Mouse (Mus musculus) cerebellum, postnatal 36 days (tissue): ENCODE data around the gene Dpp6.

ENCODE experiments used
- DNase-seq, 2 experiments: peaks; one replicate each; pipeline ENCODE4 v3.0.0; 2021 to 2022; ENCODE audit warnings: mixed read lengths in 2 of 2

Dpp6 gene

GRCm38 (mm10) chr5:26969941-26970590, 153.1 kb downstream of the Dpp6 start:
- DNase-seq, result peak; percentile 30 to 36

GRCm38 (mm10) chr5:26973166-26973565, 156.2 kb downstream of the Dpp6 start:
- no peak for DNase-seq

DNA sequence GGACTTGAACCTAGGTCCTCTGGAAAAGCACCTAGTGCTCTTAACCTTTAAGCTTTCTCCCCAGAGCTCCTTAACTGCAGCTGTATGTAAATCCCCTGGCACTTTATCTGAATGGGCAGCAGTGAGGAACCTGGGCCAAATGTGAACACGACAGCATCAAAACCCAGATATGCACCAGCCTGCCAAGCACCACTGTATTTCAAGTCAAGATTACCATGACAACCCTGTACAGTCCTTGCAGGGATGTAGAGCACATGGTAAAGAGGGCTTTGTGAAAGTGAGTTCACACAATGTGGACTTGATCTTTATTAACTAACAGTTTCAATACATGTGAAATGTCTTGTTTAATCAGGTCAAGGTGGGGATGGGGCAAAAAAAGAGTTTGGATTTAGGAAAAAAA, 162.3 kb downstream of the Dpp6 start:
- no peak for DNase-seq

- DNase-seq, result no peak
Observed at GRCm38 (mm10) chr5:26979755-26980154, 162.8 kb downstream of the Dpp6 start.

GRCm38 (mm10) chr5:26985114-26985513, 168.1 kb downstream of the Dpp6 start:
- DNase-seq, result no peak

- no peak for DNase-seq
Observed at GRCm38 (mm10) chr5:26991587-26991986, 174.6 kb downstream of the Dpp6 start.

DNA sequence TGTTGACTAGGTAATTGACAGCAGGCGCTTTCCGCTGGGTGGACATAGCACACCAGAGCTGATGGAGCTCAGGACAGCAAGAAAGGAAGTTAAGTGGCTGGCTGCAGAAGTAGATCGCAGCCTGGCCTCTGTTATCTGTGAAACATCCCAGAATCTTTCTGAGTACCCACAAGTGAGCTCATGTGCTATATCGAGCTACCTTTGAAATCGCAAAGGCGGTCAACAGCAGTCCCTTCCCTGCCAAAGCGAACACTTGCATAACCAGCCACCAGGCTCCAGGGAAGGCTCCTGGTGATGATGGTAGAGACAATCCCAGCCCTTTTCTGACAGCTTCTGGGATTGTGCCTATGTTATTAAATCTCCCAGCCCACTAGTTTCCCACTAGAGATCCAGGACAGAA, 186.5 kb downstream of the Dpp6 start:
- no peak for DNase-seq

- DNase-seq, result peak; percentile 85
Observed at GRCm38 (mm10) chr5:27009157-27009556, 192.2 kb downstream of the Dpp6 start.

DNA sequence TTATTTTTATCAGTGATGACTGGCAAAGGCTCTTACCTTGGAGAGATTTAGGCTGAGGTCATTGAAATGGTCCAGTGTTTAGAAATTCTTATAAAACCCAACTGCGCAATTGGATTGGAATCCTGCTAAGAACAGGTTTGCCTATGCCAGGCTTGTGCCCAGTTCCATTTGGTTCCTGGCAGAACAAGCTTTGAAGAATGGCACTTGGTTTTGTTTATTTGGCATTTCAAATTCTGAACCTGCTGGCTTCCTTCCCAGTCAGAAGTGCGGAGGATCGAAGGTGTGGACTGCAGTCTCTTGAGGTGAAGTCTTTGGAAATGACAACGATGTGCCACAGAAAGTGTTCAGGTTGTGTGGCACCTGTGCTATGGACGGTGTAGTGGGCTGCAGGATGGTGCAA, 193.6 kb downstream of the Dpp6 start:
- DNase-seq, result peak; percentile 64 to 83

DNA sequence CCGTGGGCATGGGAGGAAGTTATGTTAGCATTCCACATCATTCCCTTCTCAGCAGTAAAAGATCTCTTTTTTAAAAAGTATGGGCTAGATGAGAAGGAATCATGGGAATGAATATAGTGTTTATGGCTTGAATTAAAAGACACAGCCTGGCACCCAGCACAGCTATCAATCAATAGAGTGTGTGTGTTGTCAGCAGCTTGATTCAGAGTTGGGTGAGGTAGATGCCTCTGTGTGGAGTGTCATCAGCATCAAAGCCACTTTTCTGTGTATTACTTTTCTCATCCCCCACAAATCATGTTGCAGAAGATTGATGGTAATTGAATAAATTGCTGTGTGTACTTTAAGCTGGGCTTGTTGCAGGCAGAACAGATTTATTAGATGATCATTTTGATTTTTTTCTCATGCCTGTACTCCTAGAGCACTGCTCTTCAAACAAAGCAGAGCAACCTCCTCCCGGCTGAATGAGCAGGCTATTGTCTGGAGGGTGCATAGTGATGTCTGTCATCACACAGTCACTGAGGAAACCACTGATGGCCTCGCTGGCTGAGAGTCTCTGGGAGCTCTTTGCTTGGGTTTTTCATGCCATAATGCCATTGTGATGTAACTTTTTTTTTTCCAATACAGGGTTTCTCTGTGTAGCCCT, 201.4 kb downstream of the Dpp6 start:
- DNase-seq, result no peak

DNA sequence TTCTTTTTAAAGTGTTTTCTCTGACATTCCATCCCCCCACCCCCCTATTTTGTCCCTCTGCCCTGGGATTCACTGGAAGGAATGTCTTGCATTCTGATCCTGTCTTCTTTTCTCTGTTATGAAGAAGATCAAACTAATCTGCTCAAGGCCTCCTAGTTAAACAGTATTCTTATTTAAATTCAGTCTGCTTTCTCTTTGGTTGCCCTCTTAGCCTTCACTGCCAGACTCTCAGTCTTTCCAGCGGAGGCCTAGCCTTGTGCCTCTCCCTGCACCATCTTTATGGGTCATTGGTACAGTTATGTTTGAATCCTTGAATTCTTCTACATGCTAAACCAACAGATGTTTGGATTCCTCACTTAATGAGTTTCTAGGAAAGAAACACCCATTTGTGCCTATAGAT, 211.6 kb downstream of the Dpp6 start:
- no peak for DNase-seq

- DNase-seq, result peak; percentile 22 to 42
Observed at GRCm38 (mm10) chr5:27029784-27030183, 212.8 kb downstream of the Dpp6 start.

- no peak for DNase-seq
Observed at GRCm38 (mm10) chr5:27034858-27035257, 217.9 kb downstream of the Dpp6 start.

DNA sequence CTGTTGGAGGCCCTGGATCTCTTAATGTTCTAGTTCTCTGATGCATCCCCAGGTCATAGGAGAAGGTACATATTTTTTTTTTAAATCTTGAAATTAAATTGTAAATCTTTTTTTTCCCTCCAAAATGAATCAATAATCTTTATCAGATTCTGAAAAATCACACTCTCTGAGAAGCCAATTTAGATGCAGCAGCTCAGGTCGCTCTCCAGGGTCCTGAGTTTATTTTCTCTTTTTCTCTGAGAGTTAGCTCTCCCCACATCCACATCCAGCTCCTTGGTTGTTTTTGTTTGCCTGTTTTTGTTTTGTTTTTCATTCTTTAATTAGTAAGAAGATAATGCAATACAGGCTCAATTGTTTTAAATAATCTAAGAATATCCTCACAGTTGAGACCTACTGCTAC, 218.3 kb downstream of the Dpp6 start:
- no peak for DNase-seq

DNA sequence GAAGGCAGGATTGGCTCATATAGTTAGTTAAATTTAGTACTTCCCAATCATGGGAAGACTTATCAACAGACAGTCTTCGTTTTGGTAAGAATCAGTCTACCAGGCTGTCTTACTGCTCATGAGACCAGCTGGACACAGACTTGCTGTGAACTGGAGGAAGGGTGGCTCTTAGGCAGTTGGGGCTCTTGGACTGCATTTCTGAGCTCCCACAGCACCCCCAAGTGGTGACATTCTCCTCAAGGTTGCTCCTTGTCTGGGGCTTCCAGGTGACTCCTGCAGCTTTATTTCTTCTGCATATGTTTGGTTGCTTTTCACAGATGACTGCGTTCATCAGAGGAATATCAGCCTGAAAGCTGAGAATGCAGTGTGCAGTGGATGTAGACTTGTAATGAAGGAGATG, 218.9 kb downstream of the Dpp6 start:
- peak; percentile 92 to 95 for DNase-seq

- DNase-seq, result no peak
Observed at GRCm38 (mm10) chr5:27037796-27038195, 220.8 kb downstream of the Dpp6 start.

DNA sequence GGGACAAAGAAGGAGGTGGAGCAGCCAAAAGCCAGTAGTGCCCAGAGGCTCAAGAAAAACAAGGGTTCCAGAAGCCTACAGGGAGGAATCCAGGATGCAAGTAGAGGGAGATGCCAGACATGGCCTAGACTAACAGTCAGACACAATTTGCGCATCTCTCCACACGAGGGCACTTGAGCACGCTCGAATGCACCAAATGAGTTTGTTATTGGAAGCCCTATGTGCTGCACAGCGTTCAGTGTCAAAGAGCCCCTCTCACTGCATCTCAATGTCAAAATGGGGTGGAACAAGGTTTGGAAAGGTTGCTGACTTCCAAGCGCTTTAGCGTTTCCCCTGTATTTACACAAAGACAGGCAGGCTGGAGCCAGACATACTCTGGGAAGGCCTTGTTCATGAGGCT, 231.2 kb downstream of the Dpp6 start:
- DNase-seq, result peak; percentile 75 to 82

- DNase-seq, result peak; percentile 19 to 24
Observed at GRCm38 (mm10) chr5:27048926-27049325, 231.9 kb downstream of the Dpp6 start.

DNA sequence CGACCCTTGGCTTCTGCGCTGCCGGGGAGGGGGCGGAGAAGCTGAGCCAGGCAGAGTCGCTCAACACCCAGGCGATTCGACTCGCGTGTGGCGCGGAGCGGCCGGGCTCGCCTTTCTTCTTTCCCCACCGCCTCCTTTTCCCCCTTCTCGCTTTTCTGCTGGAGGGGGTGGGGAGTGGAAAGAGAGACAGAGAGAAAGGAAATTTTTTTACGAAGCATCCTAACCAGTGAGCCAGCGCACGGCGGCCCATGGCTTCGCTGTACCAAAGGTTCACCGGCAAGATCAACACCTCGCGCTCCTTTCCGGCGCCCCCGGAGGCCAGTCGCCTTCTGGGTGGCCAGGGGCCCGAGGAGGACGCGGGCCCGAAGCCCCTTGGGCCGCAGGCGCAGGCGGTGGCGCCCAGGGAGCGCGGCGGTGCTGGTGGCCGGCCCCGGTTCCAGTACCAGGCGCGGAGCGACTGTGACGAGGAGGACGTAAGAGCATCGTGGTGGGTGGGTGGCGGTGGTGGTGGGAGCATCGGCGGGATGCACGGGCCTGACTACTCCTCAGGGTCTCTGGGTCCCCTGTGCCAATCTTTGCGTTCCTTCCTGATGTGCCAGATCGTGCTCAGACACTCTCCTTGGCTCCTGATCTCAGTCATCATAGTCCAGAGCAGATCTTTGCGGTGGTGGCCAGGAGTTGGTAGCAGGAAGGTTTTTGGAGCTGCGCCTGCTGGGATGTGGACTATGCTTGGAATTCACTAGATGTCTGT, 232.5 kb downstream of the Dpp6 start:
- DNase-seq, result peak; percentile 44 to 55

- peak; percentile 48 to 51 for DNase-seq
Observed at GRCm38 (mm10) chr5:27051250-27051649, 234.2 kb downstream of the Dpp6 start.

DNA sequence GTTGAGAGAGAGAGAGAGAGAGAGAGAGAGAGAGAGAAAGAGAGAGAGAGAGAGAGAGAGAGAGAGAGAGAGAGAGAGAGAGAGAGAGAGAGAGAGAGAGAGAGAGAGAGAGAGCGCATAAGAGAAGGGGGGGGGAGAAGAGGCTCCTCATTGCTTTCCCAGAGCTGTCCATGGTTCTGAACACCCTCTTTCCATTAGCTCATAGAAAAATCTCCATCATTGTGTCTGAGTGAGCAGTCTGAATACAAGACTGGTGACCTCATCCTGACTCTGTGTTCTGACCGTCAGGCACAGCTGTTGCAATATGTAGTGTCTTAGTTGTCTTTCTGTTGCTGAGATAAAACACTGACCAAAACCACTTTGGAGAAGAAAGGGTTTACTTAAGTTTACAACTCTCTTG, 235.4 kb downstream of the Dpp6 start:
- DNase-seq, result no peak

- DNase-seq, result no peak
Observed at GRCm38 (mm10) chr5:27056436-27056835, 239.4 kb downstream of the Dpp6 start.

GRCm38 (mm10) chr5:27060114-27060513, 243.1 kb downstream of the Dpp6 start:
- DNase-seq, result no peak

DNA sequence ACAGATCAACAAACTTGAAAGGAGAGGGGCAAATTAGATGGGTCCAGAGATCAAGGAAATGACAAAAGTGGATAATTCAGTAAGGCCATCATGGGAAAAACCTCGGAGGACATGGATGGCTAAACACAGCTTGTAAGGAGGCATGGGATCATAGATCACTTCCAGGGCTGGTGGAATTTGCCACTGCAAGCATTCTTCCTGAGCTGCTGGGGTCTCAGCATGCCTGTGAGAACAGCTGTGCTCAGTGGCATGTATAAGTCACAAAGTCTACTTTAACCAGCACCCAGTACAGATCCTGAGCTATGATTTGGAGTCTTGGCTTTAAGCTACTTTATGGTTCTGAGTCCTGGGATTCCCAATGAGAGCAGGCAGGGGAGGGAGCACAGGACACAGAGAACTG, 246.9 kb downstream of the Dpp6 start:
- no peak for DNase-seq
